Comparison of ENCODE assay signal across 12 mouse cellular contexts in genomic region chr16:91268724-91269452, GRCm38 (mm10). TPM values are rescaled to one million over a fixed set of nuclear protein-coding genes. Genes with fewer than 3 reads are reported as not detected.
A peak's percentile ranks its signal among the peaks of the same experiment; 100 is the strongest.
DNase-seq lines count a peak whose midpoint lies in the region; ATAC-seq and TF ChIP-seq lines count a peak whose summit lies in the region.
"Had no signal": no experiment of that assay in that cellular context is flagged by ENCODE, and none has a peak within 500 bp of the region (broad histone marks: within the 10 kb centered on the region; RNA-seq: fewer than 3 reads in every experiment).

No protein-coding gene starts in this region.

- H3K4me2 ChIP-seq in forebrain, embryonic 11.5 days (ENCODE audit: low read depth, low read length, severe bottlenecking): peak overlapping the region; percentile 85; the same call in 1 of the 2 replicates
- H3K4me2 ChIP-seq in neural tube, embryonic 14.5 days (ENCODE audit: low read depth, low read length): peak overlapping the region; percentile 65; the same call in 1 of the 2 replicates

- no peak for TF ChIP-seq CTCF in layer of hippocampus, adult 2 months (conservative IDR thresholded peaks at IDR 0.05)

- peaks cover 87% of the 10 kb centered on the region for H3K27me3 ChIP-seq in forebrain, embryonic 11.5 days (ENCODE audit: control insufficient read depth, insufficient read depth, low read length)
- peaks cover 99% of the 10 kb centered on the region for H3K27me3 ChIP-seq in limb, embryonic 10.5 days (ENCODE audit: low read depth, poor library complexity, severe bottlenecking)
- peaks cover 80% of the 10 kb centered on the region for H3K27me3 ChIP-seq in neural tube, embryonic 14.5 days (ENCODE audit: control insufficient read depth, insufficient read depth, low read length)

- H3K4me3 ChIP-seq in layer of hippocampus, adult 2 months: peak overlapping the region; percentile 56
- peak overlapping the region; percentile 42 for H3K4me3 ChIP-seq in forebrain, embryonic 11.5 days (ENCODE audit: low read depth, low read length)
- peak overlapping the region; percentile 55 for H3K4me3 ChIP-seq in limb, embryonic 10.5 days
- H3K4me3 ChIP-seq in neural tube, embryonic 14.5 days (ENCODE audit: low read depth, low read length): peak overlapping the region; percentile 39; the same call in 1 of the 2 replicates

- H3K9ac ChIP-seq in forebrain, embryonic 11.5 days (ENCODE audit: low read length): no peak overlapping the region
- no peak overlapping the region for H3K9ac ChIP-seq in neural tube, embryonic 14.5 days (replicated peaks; ENCODE audit: low read depth, low read length)

- DNase-seq in layer of hippocampus, adult 2 months (ENCODE audit: low spot score in 2 of 2): no peak
- no peak for DNase-seq in layer of hippocampus, postnatal 25 days (ENCODE audit: extremely low spot score in 1 of 2, low spot score in 1 of 2)
- DNase-seq in forebrain, embryonic 11.5 days (ENCODE audit: low spot score): no peak
- no peak for DNase-seq in limb, embryonic 10.5 days (ENCODE audit: low spot score)
- DNase-seq in natural killer cell, adult 2 months (ENCODE audit: low spot score in 2 of 2): no peak
- DNase-seq in right cerebral cortex, postnatal 36 days (ENCODE audit: low spot score in 2 of 2): no peak
- no peak for DNase-seq in layer of hippocampus, postnatal 10 days (ENCODE audit: low spot score in 2 of 2)

- no peak for ATAC-seq in forebrain, embryonic 11.5 days (replicated peaks; ENCODE audit: low FRiP score)
- ATAC-seq in neural tube, embryonic 14.5 days (ENCODE audit: low read depth): no peak
- ATAC-seq: Patski had no signal

- no peaks in the 10 kb centered on the region for H3K9me3 ChIP-seq in forebrain, embryonic 11.5 days (ENCODE audit: control insufficient read depth, low read length)
- H3K9me3 ChIP-seq in limb, embryonic 10.5 days (replicated peaks): no peaks in the 10 kb centered on the region
- no peaks in the 10 kb centered on the region for H3K9me3 ChIP-seq in neural tube, embryonic 14.5 days (ENCODE audit: control insufficient read depth, low read length)
- H3K9me3 ChIP-seq: megakaryocyte, embryonic 14.5 days had no signal

- H3K4me1 ChIP-seq in forebrain, embryonic 11.5 days (replicated peaks; ENCODE audit: control insufficient read depth, insufficient read depth, low read length): peaks cover 19% of the 10 kb centered on the region
- H3K4me1 ChIP-seq in limb, embryonic 10.5 days: peaks cover 26% of the 10 kb centered on the region
- H3K4me1 ChIP-seq in neural tube, embryonic 14.5 days (ENCODE audit: control insufficient read depth, insufficient read depth, low read length): peaks cover 11% of the 10 kb centered on the region

- 6% methylated on average over 13 of the region's 13 CpGs for WGBS in forebrain, embryonic 11.5 days
- WGBS in limb, embryonic 10.5 days: 9% methylated on average over 13 of the region's 13 CpGs
- 7% methylated on average over 13 of the region's 13 CpGs for WGBS in neural tube, embryonic 14.5 days

- no peaks in the 10 kb centered on the region for H3K36me3 ChIP-seq in forebrain, embryonic 11.5 days (ENCODE audit: control insufficient read depth, insufficient read depth, low read length)
- no peaks in the 10 kb centered on the region for H3K36me3 ChIP-seq in limb, embryonic 10.5 days
- H3K36me3 ChIP-seq in neural tube, embryonic 14.5 days (ENCODE audit: control insufficient read depth, insufficient read depth, low read length): no peaks in the 10 kb centered on the region

- peak overlapping the region; percentile 21; the same call in 1 of the 2 replicates for H3K27ac ChIP-seq in layer of hippocampus, adult 2 months
- H3K27ac ChIP-seq in forebrain, embryonic 11.5 days (ENCODE audit: low read depth, low read length): no peak overlapping the region
- H3K27ac ChIP-seq in limb, embryonic 10.5 days: no peak overlapping the region
- H3K27ac ChIP-seq in neural tube, embryonic 14.5 days (ENCODE audit: low read depth, low read length): no peak overlapping the region

RNA-seq across cellular contexts. Expression of gene Olig1, which starts 0.7 kb away (rescaled TPM):
- total RNA-seq in layer of hippocampus, adult 2 months (2021): 100 to 1,000 TPM in 1 of 2 experiments, 10 to 100 TPM in 1; 95.9 to 105 TPM
- 100 to 1,000 TPM; 160 to 181 TPM for total RNA-seq in layer of hippocampus, postnatal 25 days (2021)
- polyA plus RNA-seq in forebrain, embryonic 11.5 days (2014; fragmentation: Nextera tagmentation; extraction: Ambion mirVana): 9.0 and 12.3 TPM in 2 replicates
- polyA plus RNA-seq in limb, embryonic 10.5 days (2016; fragmentation: Nextera tagmentation; extraction: Ambion mirVana): not detected in 2 replicates
- 49.3 and 62.2 TPM in 2 replicates for polyA plus RNA-seq in neural tube, embryonic 14.5 days (2014; fragmentation: Nextera tagmentation; extraction: Ambion mirVana)
- total RNA-seq in layer of hippocampus, postnatal 10 days (2021): 100 to 1,000 TPM; 159 to 174 TPM
- polyA plus RNA-seq: Patski; spleen, adult 2 months had no signal

RNA-seq across cellular contexts. Expression of gene Olig2, which starts 43.6 kb away (rescaled TPM):
- 10 to 100 TPM; 25.2 to 27.1 TPM for total RNA-seq in layer of hippocampus, adult 2 months (2021)
- total RNA-seq in layer of hippocampus, postnatal 25 days (2021): 10 to 100 TPM; 37.2 to 38.6 TPM
- polyA plus RNA-seq in forebrain, embryonic 11.5 days (2014; fragmentation: Nextera tagmentation; extraction: Ambion mirVana): 20.3 and 27.4 TPM in 2 replicates
- polyA plus RNA-seq in limb, embryonic 10.5 days (2016; fragmentation: Nextera tagmentation; extraction: Ambion mirVana): 0.08 TPM in 1 of 2 replicates, not detected in the other
- 6.5 and 8.3 TPM in 2 replicates for polyA plus RNA-seq in neural tube, embryonic 14.5 days (2014; fragmentation: Nextera tagmentation; extraction: Ambion mirVana)
- total RNA-seq in layer of hippocampus, postnatal 10 days (2021): 10 to 100 TPM; 36.0 to 44.8 TPM
- total RNA-seq: gastrocnemius, postnatal 4 days had no signal
- polyA plus RNA-seq: Patski had no signal
